24 mouse cellular contexts compared by ENCODE assay signal in genomic region chr11:70663101-70663500, GRCm38 (mm10). TPM values are rescaled to one million over a fixed set of nuclear protein-coding genes. Genes with fewer than 3 reads are reported as not detected.
DNase-seq lines count a peak whose midpoint lies in the region; ATAC-seq and TF ChIP-seq lines count a peak whose summit lies in the region.
"Had no signal": no experiment of that assay in that cellular context is flagged by ENCODE, and none has a peak within 500 bp of the region (broad histone marks: within the 10 kb centered on the region; RNA-seq: fewer than 3 reads in every experiment).

No protein-coding gene starts in this region.

- no peak overlapping the region for H3ac ChIP-seq in myocyte (ENCODE audit: control insufficient read depth, insufficient read length)

- 0 out of 2 replicates have a peak, but pooled peaks have one; percentile 41 for TF ChIP-seq EP300 in heart, adult 2 months (IDR thresholded peaks at IDR 0.05; ENCODE audit: insufficient read depth, low read depth, low read length)

- peaks cover 2% of the 10 kb centered on the region for H3K4me1 ChIP-seq in heart, adult 2 months (ENCODE audit: control insufficient read depth, insufficient read depth, low read length)
- H3K4me1 ChIP-seq in heart, embryonic 11.5 days (ENCODE audit: control insufficient read depth, insufficient read depth, low read length), result peaks cover 15% of the 10 kb centered on the region
- peaks cover 30% of the 10 kb centered on the region for H3K4me1 ChIP-seq in heart, embryonic 16.5 days (ENCODE audit: control insufficient read depth, insufficient read depth, low read length)

- H3K4me3 ChIP-seq in gastrocnemius, adult 2 months, result 0 out of 2 replicates have a peak overlapping the region, but pooled peaks have one; percentile 1
- no peak overlapping the region for H3K4me3 ChIP-seq in heart, adult 2 months
- H3K4me3 ChIP-seq in heart, embryonic 11.5 days (ENCODE audit: low read depth, low read length), result no peak overlapping the region
- H3K4me3 ChIP-seq in heart, embryonic 16.5 days (ENCODE audit: low read length), result no peak overlapping the region
- no peak overlapping the region for H3K4me3 ChIP-seq in myocyte
- H3K4me3 ChIP-seq: embryonic facial prominence, embryonic 10.5 days; embryonic facial prominence, embryonic 12.5 days; forebrain, embryonic 13.5 days had no signal

- H3K4me2 ChIP-seq in heart, embryonic 11.5 days, result no peak overlapping the region
- no peak overlapping the region for H3K4me2 ChIP-seq in heart, embryonic 16.5 days (ENCODE audit: low read depth, low read length)
- H3K4me2 ChIP-seq in myocyte (ENCODE audit: low read depth), result no peak overlapping the region
- H3K4me2 ChIP-seq: embryonic facial prominence, embryonic 12.5 days; forebrain, embryonic 13.5 days had no signal

- ATAC-seq in heart, embryonic 11.5 days (replicated peaks; ENCODE audit: insufficient number of reproducible peaks, low FRiP score, low TSS enrichment), result no peak
- no peak for ATAC-seq in heart, embryonic 16.5 days (replicated peaks; ENCODE audit: extremely low read depth, insufficient read depth, low FRiP score)
- ATAC-seq: activated CD4-positive, CD25-positive, alpha-beta regulatory T cell, adult 4 months; CD4-positive, CD25-positive, alpha-beta regulatory T cell, adult 4 months; forebrain, embryonic 13.5 days; Patski had no signal

- peak; percentile 43 for TF ChIP-seq POLR2A in heart, adult 2 months (IDR thresholded peaks at IDR 0.05; ENCODE audit: insufficient read depth, low read depth, low read length)
- peak; percentile 58 for TF ChIP-seq POLR2A in myocyte (IDR thresholded peaks at IDR 0.05; ENCODE audit: insufficient read length, low read depth)

- peak; percentile 55 for DNase-seq in gastrocnemius, adult 2 months
- no peak for DNase-seq in gastrocnemius, postnatal 4 days (ENCODE audit: low spot score in 2 of 2)
- DNase-seq in heart, adult 2 months, result no peak
- DNase-seq in heart, postnatal 14 days, result no peak
- DNase-seq: adrenal gland, adult 8-10 months; adrenal gland, postnatal 14 days; adrenal gland, postnatal 36 days; B cell, adult 2 months; cerebellum, adult 11-12 months; cerebellum, adult 2 months; cerebellum, adult 9-10 months; cerebellum, postnatal 10 days; cerebellum, postnatal 25 days had no signal

- H3K9ac ChIP-seq in heart, adult 2 months (ENCODE audit: low read depth, low read length), result no peak overlapping the region
- H3K9ac ChIP-seq in heart, embryonic 11.5 days (ENCODE audit: low read depth, low read length), result no peak overlapping the region
- H3K9ac ChIP-seq in heart, embryonic 16.5 days (ENCODE audit: low read length), result no peak overlapping the region
- H3K9ac ChIP-seq: embryonic facial prominence, embryonic 12.5 days; forebrain, embryonic 13.5 days had no signal

- intact Hi-C loops in gastrocnemius, adult 2 months (cut with DNase I), result no loop called here
- intact Hi-C loops in heart, adult 2 months (cut with DNase I), result no loop called here
- intact Hi-C loops in heart, postnatal 14 days (cut with DNase I), result no loop called here

- peaks cover 16% of the 10 kb centered on the region for H3K36me3 ChIP-seq in heart, adult 2 months (ENCODE audit: control insufficient read depth, insufficient read depth, low read length)
- peaks cover 32% of the 10 kb centered on the region for H3K36me3 ChIP-seq in heart, embryonic 11.5 days (ENCODE audit: control insufficient read depth, insufficient read depth, low read length)
- peaks cover 42% of the 10 kb centered on the region for H3K36me3 ChIP-seq in heart, embryonic 16.5 days (ENCODE audit: control insufficient read depth, insufficient read depth)
- peaks cover 37% of the 10 kb centered on the region for H3K36me3 ChIP-seq in myocyte (ENCODE audit: control insufficient read depth, insufficient read depth)

- peak overlapping the region; percentile 92 for H3K27ac ChIP-seq in gastrocnemius, adult 2 months
- H3K27ac ChIP-seq in heart, adult 2 months, result peak overlapping the region; percentile 51
- no peak overlapping the region for H3K27ac ChIP-seq in heart, embryonic 11.5 days (ENCODE audit: low read depth, low read length)
- peak overlapping the region; percentile 33 for H3K27ac ChIP-seq in heart, embryonic 16.5 days (ENCODE audit: low read length)
- H3K27ac ChIP-seq: embryonic facial prominence, embryonic 10.5 days; embryonic facial prominence, embryonic 12.5 days; forebrain, embryonic 13.5 days had no signal

- WGBS in heart, adult 2 months, result 75% methylated on average over 8 of the region's 8 CpGs
- 87% methylated on average over 8 of the region's 8 CpGs for WGBS in heart, embryonic 11.5 days (ENCODE audit: insufficient replicate concordance)
- 68% methylated on average over 8 of the region's 8 CpGs for WGBS in heart, embryonic 16.5 days

- TF ChIP-seq CTCF in gastrocnemius, adult 2 months (IDR thresholded peaks at IDR 0.05), result no peak
- no peak for TF ChIP-seq CTCF in heart, adult 2 months (IDR thresholded peaks at IDR 0.05)

- H3K9me3 ChIP-seq in heart, embryonic 11.5 days (replicated peaks; ENCODE audit: control insufficient read depth, low read length), result no peaks in the 10 kb centered on the region
- no peaks in the 10 kb centered on the region for H3K9me3 ChIP-seq in heart, embryonic 16.5 days (replicated peaks; ENCODE audit: control insufficient read depth, low read length)
- H3K9me3 ChIP-seq: embryonic facial prominence, embryonic 10.5 days; embryonic facial prominence, embryonic 12.5 days; forebrain, embryonic 13.5 days; G1E had no signal

- H3K27me3 ChIP-seq in heart, adult 2 months (ENCODE audit: control insufficient read depth, insufficient read depth, low read length), result no peaks in the 10 kb centered on the region
- H3K27me3 ChIP-seq in heart, embryonic 11.5 days (ENCODE audit: control insufficient read depth, insufficient read depth, low read length), result no peaks in the 10 kb centered on the region
- H3K27me3 ChIP-seq in heart, embryonic 16.5 days (ENCODE audit: control insufficient read depth, insufficient read depth, low read length), result no peaks in the 10 kb centered on the region
- H3K27me3 ChIP-seq in myocyte (ENCODE audit: control insufficient read depth, insufficient read depth, insufficient read length), result no peaks in the 10 kb centered on the region
- H3K27me3 ChIP-seq: CH12.LX; embryonic facial prominence, embryonic 12.5 days; forebrain, embryonic 13.5 days; Patski had no signal

- H3K79me2 ChIP-seq in heart, adult 2 months (replicated peaks; ENCODE audit: control insufficient read depth, insufficient read depth, low read length), result no peaks in the 10 kb centered on the region
- H3K79me2 ChIP-seq in myocyte (ENCODE audit: control insufficient read depth, insufficient read depth), result peaks cover 46% of the 10 kb centered on the region

TF ChIP-seq in myocyte, 11 proteins besides CTCF, POLR2A, EP300 and RAD21:
- TF ChIP-seq POLR2AphosphoS2 (IDR thresholded peaks at IDR 0.05; ENCODE audit: insufficient read length, low read depth) (peak; percentile 89), USF1 (IDR thresholded peaks at IDR 0.05; ENCODE audit: low read depth) (no peak)

RNA-seq across cellular contexts. Expression of gene Eno3, which starts 6.1 kb away (rescaled TPM):
- total RNA-seq in gastrocnemius, adult 2 months (2021), result 1,000 to 10,000 TPM; 7,153 to 7,488 TPM
- total RNA-seq in gastrocnemius, postnatal 4 days (2021), result 1,000 to 10,000 TPM; 4,042 to 4,361 TPM
- 1,000 to 10,000 TPM; 1,523 to 1,659 TPM for total RNA-seq in heart, adult 2 months (2021)
- polyA plus RNA-seq in heart, adult 2 months (2012; rRNA removed), result 1,222 and 1,919 TPM in 2 replicates
- 272 and 313 TPM in 2 replicates for polyA plus RNA-seq in heart, embryonic 11.5 days (2014; fragmentation: Nextera tagmentation; extraction: Ambion mirVana)
- polyA plus RNA-seq in heart, embryonic 16.5 days (2015; fragmentation: Nextera tagmentation; extraction: Ambion mirVana), result 578 and 593 TPM in 2 replicates
- 1,000 to 10,000 TPM; 1,878 to 1,971 TPM for total RNA-seq in heart, postnatal 14 days (2021)
- polyA plus RNA-seq in myocyte (2012; fragmentation: generic; extraction: Trizol), result 1,792 TPM

RNA-seq across cellular contexts. Expression of gene Spag7, which starts 6.1 kb away (rescaled TPM):
- total RNA-seq in gastrocnemius, adult 2 months (2021), result 10 to 100 TPM; 86.3 to 86.4 TPM
- total RNA-seq in gastrocnemius, postnatal 4 days (2021), result 100 to 1,000 TPM; 119 to 129 TPM
- total RNA-seq in heart, adult 2 months (2021), result 10 to 100 TPM; 82.8 to 99.4 TPM
- 72.9 and 87.8 TPM in 2 replicates for polyA plus RNA-seq in heart, adult 2 months (2012; rRNA removed)
- 187 and 201 TPM in 2 replicates for polyA plus RNA-seq in heart, embryonic 11.5 days (2014; fragmentation: Nextera tagmentation; extraction: Ambion mirVana)
- 186 and 191 TPM in 2 replicates for polyA plus RNA-seq in heart, embryonic 16.5 days (2015; fragmentation: Nextera tagmentation; extraction: Ambion mirVana)
- 10 to 100 TPM; 83.4 to 84.4 TPM for total RNA-seq in heart, postnatal 14 days (2021)
- 52.4 TPM for polyA plus RNA-seq in myocyte (2012; fragmentation: generic; extraction: Trizol)

RNA-seq across cellular contexts. Expression of gene Pfn1, which starts 8.7 kb away (rescaled TPM):
- 100 to 1,000 TPM; 252 to 257 TPM for total RNA-seq in gastrocnemius, adult 2 months (2021)
- total RNA-seq in gastrocnemius, postnatal 4 days (2021), result 100 to 1,000 TPM; 620 to 621 TPM
- 100 to 1,000 TPM; 270 to 280 TPM for total RNA-seq in heart, adult 2 months (2021)
- polyA plus RNA-seq in heart, adult 2 months (2012; rRNA removed), result 439 and 479 TPM in 2 replicates
- 1,771 and 1,932 TPM in 2 replicates for polyA plus RNA-seq in heart, embryonic 11.5 days (2014; fragmentation: Nextera tagmentation; extraction: Ambion mirVana)
- polyA plus RNA-seq in heart, embryonic 16.5 days (2015; fragmentation: Nextera tagmentation; extraction: Ambion mirVana), result 1,225 and 1,312 TPM in 2 replicates
- 100 to 1,000 TPM; 326 to 379 TPM for total RNA-seq in heart, postnatal 14 days (2021)
- 2,636 TPM for polyA plus RNA-seq in myocyte (2012; fragmentation: generic; extraction: Trizol)

RNA-seq across cellular contexts. Expression of gene Slc25a11, which starts 15.8 kb away (rescaled TPM):
- total RNA-seq in gastrocnemius, adult 2 months (2021), result 100 to 1,000 TPM; 264 to 408 TPM
- total RNA-seq in gastrocnemius, postnatal 4 days (2021), result 100 to 1,000 TPM; 222 TPM
- total RNA-seq in heart, adult 2 months (2021), result 100 to 1,000 TPM; 532 to 626 TPM
- polyA plus RNA-seq in heart, adult 2 months (2012; rRNA removed), result 632 and 932 TPM in 2 replicates
- 221 and 245 TPM in 2 replicates for polyA plus RNA-seq in heart, embryonic 11.5 days (2014; fragmentation: Nextera tagmentation; extraction: Ambion mirVana)
- 346 and 351 TPM in 2 replicates for polyA plus RNA-seq in heart, embryonic 16.5 days (2015; fragmentation: Nextera tagmentation; extraction: Ambion mirVana)
- 100 to 1,000 TPM; 438 to 444 TPM for total RNA-seq in heart, postnatal 14 days (2021)
- 165 TPM for polyA plus RNA-seq in myocyte (2012; fragmentation: generic; extraction: Trizol)

RNA-seq across cellular contexts. Expression of gene Rnf167, which starts 16.1 kb away (rescaled TPM):
- 10 to 100 TPM; 35.0 to 38.4 TPM for total RNA-seq in gastrocnemius, adult 2 months (2021)
- 10 to 100 TPM; 43.5 to 44.0 TPM for total RNA-seq in gastrocnemius, postnatal 4 days (2021)
- total RNA-seq in heart, adult 2 months (2021), result 10 to 100 TPM; 50.8 to 58.7 TPM
- 65.0 and 80.9 TPM in 2 replicates for polyA plus RNA-seq in heart, adult 2 months (2012; rRNA removed)
- polyA plus RNA-seq in heart, embryonic 11.5 days (2014; fragmentation: Nextera tagmentation; extraction: Ambion mirVana), result 66.8 and 76.9 TPM in 2 replicates
- polyA plus RNA-seq in heart, embryonic 16.5 days (2015; fragmentation: Nextera tagmentation; extraction: Ambion mirVana), result 80.3 and 80.9 TPM in 2 replicates
- 10 to 100 TPM; 52.0 to 54.4 TPM for total RNA-seq in heart, postnatal 14 days (2021)
- polyA plus RNA-seq in myocyte (2012; fragmentation: generic; extraction: Trizol), result 16.7 TPM
